Mouse (Mus musculus) kidney, embryonic 15.5 days (tissue): ENCODE data around the gene Apol11a. TPM values are rescaled to one million over a fixed set of nuclear protein-coding genes. Genes with fewer than 3 reads are reported as not detected.
"Not testable (repeated sequence)": the region's sequence is repeated elsewhere in the genome, so short reads cannot be mapped to it uniquely, and the experiment has no call there.

Experiments
- ATAC-seq: fragments of 200-750 bp; cut with Nextera tagmentation; replicated peaks from 2 replicates; pipeline ENCODE4 v1.8.0; 2017; ENCODE audit warnings: moderate TSS enrichment; ENCODE audit not compliant: low FRiP score
- H3K27ac ChIP-seq: fragments of 300-500 bp; sonication (generic); 2 replicates; pipeline ENCODE4 v1.5.1; 2015; ENCODE audit warnings: mild to moderate bottlenecking, inconsistent platforms
- H3K27me3 ChIP-seq: fragments of 300-500 bp; sonication (generic); 2 replicates; pipeline ENCODE4 v1.6.1; 2015; ENCODE audit warnings: inconsistent platforms
- H3K36me3 ChIP-seq: fragments of 300-500 bp; sonication (generic); 2 replicates; pipeline ENCODE4 v1.6.1; 2015; ENCODE audit warnings: inconsistent platforms
- H3K4me1 ChIP-seq: fragments of 300-500 bp; sonication (generic); 2 replicates; pipeline ENCODE4 v1.6.1; 2015; ENCODE audit warnings: inconsistent platforms
- H3K4me2 ChIP-seq: fragments of 300-500 bp; sonication (generic); 2 replicates; pipeline ENCODE4 v1.6.1; 2015; ENCODE audit warnings: moderate library complexity, mild to moderate bottlenecking, inconsistent platforms
- H3K4me3 ChIP-seq: fragments of 300-500 bp; sonication (generic); replicated peaks from 2 replicates; pipeline ENCODE4 v1.5.1; 2015; ENCODE audit warnings: mild to moderate bottlenecking, inconsistent platforms
- H3K9ac ChIP-seq: fragments of 300-500 bp; sonication (generic); 2 replicates; pipeline ENCODE4 v1.6.1; 2015; ENCODE audit warnings: mild to moderate bottlenecking, inconsistent platforms
- H3K9me3 ChIP-seq: fragments of 300-500 bp; sonication (generic); replicated peaks from 2 replicates; pipeline ENCODE4 v1.6.1; 2016; ENCODE audit warnings: inconsistent platforms
- WGBS: fragments of 180-500 bp; shearing (Covaris S2); methylation state at CpG from one replicate; pipeline ENCODE4 v1.1.7; 2015; ENCODE audit warnings: mixed read lengths; 5-methylcytosine and 5-hydroxymethylcytosine counted together
- polyA plus RNA-seq: library from polyadenylated mRNA; unstranded; fragments of >200 nt; fragmentation: Nextera tagmentation; extraction: Ambion mirVana; gene quantifications from 2 replicates; pipeline ENCODE4 v1.2.1, GENCODE M21; 2015

The Apol11a gene
- not detected in 2 replicates for polyA plus RNA-seq

GRCm38 (mm10) chr15:77507966-77508365 is at the start of gene Apol11a:
Gene Apol11a (plus strand): TSS chr15:77508271.
- H3K36me3 ChIP-seq, H3K27ac ChIP-seq, H3K4me2 ChIP-seq, H3K4me1 ChIP-seq, ATAC-seq, H3K9me3 ChIP-seq, H3K4me3 ChIP-seq, H3K9ac ChIP-seq, H3K27me3 ChIP-seq: not testable (repeated sequence)

- H3K27ac ChIP-seq, H3K36me3 ChIP-seq, H3K4me3 ChIP-seq, H3K27me3 ChIP-seq, H3K4me2 ChIP-seq, H3K9me3 ChIP-seq, H3K9ac ChIP-seq, H3K4me1 ChIP-seq, ATAC-seq: not testable (repeated sequence)
- 27% methylated on average over 7 of the region's 7 CpGs for WGBS
These were observed 33.2 kb upstream of the Apol11a start for GRCm38 (mm10) chr15:77474699-77475390.

- WGBS, result 85% methylated on average over 2 of the region's 2 CpGs
- H3K4me3 ChIP-seq, H3K9ac ChIP-seq, ATAC-seq, H3K4me1 ChIP-seq, H3K27ac ChIP-seq, H3K9me3 ChIP-seq, H3K36me3 ChIP-seq, H3K27me3 ChIP-seq, H3K4me2 ChIP-seq: not testable (repeated sequence)
These were observed 31.4 kb upstream of the Apol11a start, which contains the start of gene Apol10a for GRCm38 (mm10) chr15:77476693-77477092. Gene Apol10a (plus strand): TSS chr15:77477047.

DNA sequence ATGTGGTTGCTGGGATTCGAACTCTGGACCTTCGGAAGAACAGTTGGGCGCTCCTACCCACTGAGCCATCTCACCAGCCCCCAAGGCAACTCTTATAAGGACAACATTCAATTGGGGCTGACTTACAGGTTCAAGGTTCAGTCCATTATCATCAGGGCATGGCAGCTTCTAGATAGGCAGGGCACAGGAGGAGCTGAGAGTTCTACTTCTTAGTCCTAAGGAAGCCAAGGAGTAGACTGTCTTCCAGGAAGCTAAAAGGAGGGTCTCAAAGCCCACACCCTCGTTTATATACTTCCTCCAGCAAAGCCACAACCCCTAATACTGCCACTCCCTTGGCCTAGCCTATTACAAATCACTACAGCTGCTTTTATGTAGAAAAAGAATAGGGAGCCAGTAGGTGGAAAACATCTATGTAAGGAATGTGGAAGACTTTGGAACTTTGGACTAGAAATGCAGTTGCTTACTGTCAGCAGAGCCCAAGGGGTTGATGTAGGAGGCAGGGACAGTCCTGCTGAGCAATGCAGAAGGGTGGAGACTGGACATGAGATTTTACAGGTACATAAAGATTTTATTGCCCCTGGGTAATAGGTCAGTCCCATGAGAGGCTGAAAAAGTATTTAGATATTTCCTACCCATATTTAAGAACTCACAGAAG is 25.8 kb upstream of the Apol11a start:
- H3K4me2 ChIP-seq, result no peak overlapping the region
- no peak overlapping the region for H3K9ac ChIP-seq
- H3K27ac ChIP-seq, result no peak overlapping the region
- WGBS, result 77% methylated on average over 4 of the region's 4 CpGs
- no peak for ATAC-seq
- no peaks in the 10 kb centered on the region for H3K27me3 ChIP-seq
- H3K36me3 ChIP-seq, result no peaks in the 10 kb centered on the region
- no peaks in the 10 kb centered on the region for H3K4me1 ChIP-seq
- H3K9me3 ChIP-seq, result no peaks in the 10 kb centered on the region
- no peak overlapping the region for H3K4me3 ChIP-seq

DNA sequence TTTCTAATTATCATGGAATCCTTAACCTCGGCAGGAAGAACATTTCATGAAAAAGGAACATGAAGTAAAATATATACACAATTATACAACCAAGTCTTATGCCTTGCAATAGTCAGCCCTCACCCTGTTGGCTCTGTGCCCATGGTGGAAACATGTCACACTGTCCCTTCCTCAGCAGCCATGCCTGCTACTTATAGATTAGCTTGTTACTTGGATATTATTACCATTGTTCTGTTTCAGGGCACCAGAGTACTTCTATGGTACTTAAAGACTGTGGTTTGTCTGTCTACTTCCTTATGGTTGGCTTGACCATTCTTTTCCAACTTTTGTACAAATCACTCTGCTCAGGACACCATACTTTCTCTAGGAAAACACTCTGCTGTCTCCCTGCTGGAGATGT is 14.9 kb upstream of the Apol11a start:
- not testable (repeated sequence) for H3K9me3 ChIP-seq, ATAC-seq
- WGBS, result no CpG with 5 or more reads among the region's 1 CpGs

GRCm38 (mm10) chr15:77494694-77495093 is 13.4 kb upstream of the Apol11a start:
- not testable (repeated sequence) for H3K9ac ChIP-seq, H3K27me3 ChIP-seq, H3K9me3 ChIP-seq, H3K36me3 ChIP-seq, H3K4me2 ChIP-seq, H3K4me3 ChIP-seq, ATAC-seq, H3K4me1 ChIP-seq, H3K27ac ChIP-seq
- 48% methylated on average over 1 of the region's 1 CpGs for WGBS

More for the DNA sequence above, 14.9 kb upstream of the Apol11a start:
- not testable (repeated sequence) for H3K4me3 ChIP-seq, H3K4me2 ChIP-seq, H3K9ac ChIP-seq, H3K4me1 ChIP-seq, H3K27me3 ChIP-seq, H3K27ac ChIP-seq, H3K36me3 ChIP-seq

- H3K4me1 ChIP-seq, H3K9me3 ChIP-seq, H3K36me3 ChIP-seq, ATAC-seq, H3K9ac ChIP-seq, H3K4me2 ChIP-seq, H3K27ac ChIP-seq, H3K27me3 ChIP-seq, H3K4me3 ChIP-seq: not testable (repeated sequence)
- 66% methylated on average over 4 of the region's 4 CpGs for WGBS
These were observed 12.5 kb downstream of the Apol11a start for GRCm38 (mm10) chr15:77520596-77520995.

- not testable (repeated sequence) for H3K4me1 ChIP-seq, ATAC-seq, H3K27me3 ChIP-seq, H3K9ac ChIP-seq, H3K27ac ChIP-seq, H3K36me3 ChIP-seq, H3K4me2 ChIP-seq, H3K9me3 ChIP-seq, H3K4me3 ChIP-seq
- WGBS, result 15% methylated on average over 6 of the region's 6 CpGs
These were observed 15.2 kb downstream of the Apol11a start for GRCm38 (mm10) chr15:77523186-77523843.

- Histone ChIP-seq H3K4me2 (no peak within 1 kb of the TSS), H3K36me3 (no peaks in the 10 kb centered on the region), H3K27ac (no peak within 1 kb of the TSS), H3K4me1 (no peaks in the 10 kb centered on the region), H3K27me3 (no peaks in the 10 kb centered on the region), H3K9ac (no peak within 1 kb of the TSS), H3K9me3 (no peaks in the 10 kb centered on the region), H3K4me3 (no peak within 1 kb of the TSS)
- ATAC-seq, result no peak
These were observed 25.1 kb downstream of the Apol11a start, which contains the start of gene Apol7c for GRCm38 (mm10) chr15:77533216-77533615. Gene Apol7c (minus strand): TSS chr15:77533316.

DNA sequence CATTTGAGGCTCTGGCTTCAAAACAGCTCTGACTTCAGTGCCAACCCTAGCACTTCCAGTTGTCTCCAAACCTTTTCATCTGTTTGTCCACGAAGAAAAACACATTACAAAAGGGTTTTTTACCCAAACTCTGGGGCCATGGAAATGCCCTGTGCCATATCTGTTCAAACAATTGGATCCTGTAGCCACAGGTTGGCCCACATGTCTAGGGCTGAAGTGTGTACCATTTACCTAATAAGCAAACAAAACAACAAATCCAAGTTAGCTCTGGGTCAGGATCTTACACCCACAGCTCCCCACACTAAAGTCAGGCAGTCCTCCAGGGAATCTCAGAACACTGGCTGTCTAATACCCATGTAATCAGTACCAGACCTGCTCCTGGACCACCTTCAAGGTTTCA is 31.1 kb downstream of the Apol11a start:
- not testable (repeated sequence) for H3K9me3 ChIP-seq, ATAC-seq, H3K9ac ChIP-seq, H3K27ac ChIP-seq, H3K4me2 ChIP-seq, H3K36me3 ChIP-seq, H3K27me3 ChIP-seq, H3K4me3 ChIP-seq, H3K4me1 ChIP-seq
- WGBS, result 38% methylated on average over 1 of the region's 1 CpGs

- no peak for ATAC-seq
- Histone ChIP-seq H3K27me3 (no peaks in the 10 kb centered on the region), H3K4me1 (no peaks in the 10 kb centered on the region), H3K4me2 (no peak within 1 kb of the TSS), H3K36me3 (no peaks in the 10 kb centered on the region), H3K27ac (no peak within 1 kb of the TSS), H3K4me3 (no peak within 1 kb of the TSS), H3K9ac (no peak within 1 kb of the TSS), H3K9me3 (no peaks in the 10 kb centered on the region)
These were observed 53.7 kb downstream of the Apol11a start, which contains the start of gene 1700025B11Rik for GRCm38 (mm10) chr15:77561792-77562191. Gene 1700025B11Rik (minus strand): TSS chr15:77561892.

- ATAC-seq, result no peak
- Histone ChIP-seq H3K9ac (no peak overlapping the region), H3K27me3 (no peaks in the 10 kb centered on the region), H3K4me2 (no peak overlapping the region), H3K36me3 (no peaks in the 10 kb centered on the region), H3K27ac (no peak overlapping the region), H3K9me3 (no peaks in the 10 kb centered on the region), H3K4me1 (no peaks in the 10 kb centered on the region), H3K4me3 (no peak overlapping the region)
These were observed 55.1 kb downstream of the Apol11a start for GRCm38 (mm10) chr15:77563219-77563618.
